Mouse (Mus musculus): ENCODE results near the gene Rassf1. TPM values are rescaled to one million over a fixed set of nuclear protein-coding genes. Genes with fewer than 3 reads are reported as not detected.
A peak's percentile ranks its signal among the peaks of the same experiment; 100 is the strongest.

Gene Rassf1
- total RNA-seq, 2 experiments from 2014 or later, result 24.6 to 40.3 TPM

DNA sequence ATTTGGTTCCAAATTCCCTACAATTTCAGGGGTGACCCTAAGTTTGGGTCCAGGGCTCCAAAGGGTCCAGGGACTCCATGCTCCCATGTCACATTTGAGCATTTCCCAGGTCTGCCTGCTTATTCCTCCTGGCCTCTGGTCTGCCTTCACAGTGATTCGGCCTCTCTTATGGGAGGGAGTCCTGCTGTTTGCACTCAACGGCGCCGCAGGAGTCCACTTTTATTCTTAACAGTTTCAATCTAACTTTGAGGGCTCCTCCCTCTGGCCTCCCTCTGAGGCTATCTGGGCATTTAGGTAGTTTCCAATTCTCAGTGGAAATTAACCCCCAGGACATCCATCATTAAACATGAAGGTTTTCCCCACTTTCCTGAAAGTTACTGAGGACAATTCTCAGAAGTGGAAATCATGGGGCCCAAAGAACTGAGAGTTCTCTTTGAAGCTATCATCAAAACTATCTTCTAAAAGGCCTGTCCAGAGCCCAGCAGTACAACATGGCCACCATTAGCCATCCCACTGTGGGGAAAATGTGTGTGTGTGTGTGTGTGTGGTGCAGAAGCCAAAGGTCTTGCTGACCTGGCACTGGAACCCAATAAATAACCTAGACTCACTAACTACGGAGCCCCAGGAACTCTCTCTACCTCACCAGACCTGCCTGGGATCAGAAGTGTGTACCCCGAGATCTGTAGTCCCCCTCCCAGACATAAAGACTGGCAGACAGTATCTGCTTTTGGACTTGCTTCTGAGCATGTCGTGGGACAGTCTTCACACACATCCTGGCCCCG, 43.1 kb downstream of the Rassf1 start:
- no peak for ATAC-seq (replicated peaks; ENCODE audit: low FRiP score, low TSS enrichment, poor library complexity, severe bottlenecking)

DNA sequence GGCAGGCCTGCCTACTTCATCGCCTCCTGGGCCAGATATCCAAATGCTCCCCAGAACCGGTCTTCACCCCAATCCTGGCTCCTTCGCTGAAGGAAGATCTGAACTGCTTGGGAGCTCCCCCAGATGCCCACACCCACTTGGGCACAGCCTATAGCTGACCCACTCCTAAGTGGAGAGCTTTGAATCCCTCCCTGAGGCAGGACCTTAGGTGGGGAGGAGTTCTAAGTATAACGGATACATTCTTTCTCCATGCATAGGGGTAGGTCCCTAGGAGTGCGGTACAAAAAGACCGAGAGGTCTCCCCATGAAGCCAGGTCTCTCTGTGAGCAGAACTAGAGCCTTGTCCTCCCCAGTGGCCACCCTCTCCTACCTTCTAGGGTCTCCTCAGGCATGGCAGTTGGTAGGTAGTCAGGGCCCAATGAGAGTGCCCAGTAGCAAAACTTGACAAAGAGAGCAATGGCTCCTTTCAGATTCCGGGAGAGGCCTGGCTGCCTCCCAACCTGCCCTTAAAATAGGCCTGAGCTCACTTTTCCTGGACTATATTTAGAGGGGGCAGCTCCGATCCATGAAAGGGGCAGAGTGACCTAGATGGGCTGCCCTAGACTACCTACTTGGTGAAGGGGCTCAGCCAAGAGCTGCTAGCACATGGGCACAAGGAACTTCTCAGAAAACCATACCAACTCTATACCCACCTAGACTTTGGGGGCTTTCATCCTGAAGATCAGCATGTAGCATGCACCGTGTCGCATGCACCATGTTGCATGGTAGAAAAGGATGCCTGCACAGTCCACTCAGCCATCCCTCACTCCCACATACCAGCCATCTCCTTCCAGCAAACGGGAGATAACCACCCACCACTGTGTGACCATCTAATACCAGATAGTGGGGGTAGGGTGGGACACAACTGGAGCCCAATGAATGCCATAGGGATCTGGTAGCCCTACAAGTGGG, 45.5 kb downstream of the Rassf1 start:
- ATAC-seq (replicated peaks; ENCODE audit: low FRiP score, low TSS enrichment, poor library complexity, severe bottlenecking), result no peak

DNA sequence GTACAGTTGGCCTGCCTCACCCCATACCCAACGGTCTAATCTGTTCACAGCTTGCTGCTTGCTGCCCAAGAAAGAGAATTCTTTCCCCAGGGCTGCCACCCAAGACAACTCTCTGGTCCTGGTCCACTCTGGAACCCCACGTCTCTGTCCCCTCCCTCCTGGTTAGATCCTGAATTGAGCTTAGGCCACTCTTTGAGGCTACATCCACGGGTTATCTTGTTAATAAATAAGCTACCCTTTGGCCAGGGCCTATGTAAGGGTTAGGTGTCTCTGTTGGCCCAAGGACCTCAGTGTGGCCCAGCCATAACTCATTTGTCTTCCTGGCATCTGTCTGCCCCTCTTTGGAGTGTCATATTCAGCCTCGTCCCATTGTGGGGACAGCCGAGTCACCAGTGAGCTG, 47.0 kb downstream of the Rassf1 start:
- ATAC-seq (replicated peaks; ENCODE audit: low FRiP score, low TSS enrichment, poor library complexity, severe bottlenecking), result no peak

DNA sequence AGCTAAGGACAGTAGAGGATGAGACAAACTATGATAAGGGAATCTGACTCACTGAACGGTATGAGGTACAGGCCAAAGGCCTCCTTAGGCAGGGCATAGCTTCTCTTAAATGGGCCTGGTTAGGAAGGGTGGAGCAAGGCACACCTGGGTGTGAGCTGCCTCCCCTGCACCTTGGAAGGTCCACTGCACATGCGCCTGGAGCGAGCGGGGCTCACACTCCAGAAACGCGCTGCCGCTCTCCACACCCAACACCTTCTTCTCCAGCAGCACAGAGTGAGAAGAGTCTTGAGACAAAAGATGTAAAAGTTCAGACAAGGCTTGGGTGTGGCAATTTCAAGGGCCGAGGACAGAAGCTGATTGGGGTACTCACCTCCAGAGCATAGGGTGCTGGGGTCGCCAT, 48.1 kb downstream of the Rassf1 start:
- ATAC-seq (replicated peaks; ENCODE audit: low FRiP score, low TSS enrichment, poor library complexity, severe bottlenecking), result no peak

DNA sequence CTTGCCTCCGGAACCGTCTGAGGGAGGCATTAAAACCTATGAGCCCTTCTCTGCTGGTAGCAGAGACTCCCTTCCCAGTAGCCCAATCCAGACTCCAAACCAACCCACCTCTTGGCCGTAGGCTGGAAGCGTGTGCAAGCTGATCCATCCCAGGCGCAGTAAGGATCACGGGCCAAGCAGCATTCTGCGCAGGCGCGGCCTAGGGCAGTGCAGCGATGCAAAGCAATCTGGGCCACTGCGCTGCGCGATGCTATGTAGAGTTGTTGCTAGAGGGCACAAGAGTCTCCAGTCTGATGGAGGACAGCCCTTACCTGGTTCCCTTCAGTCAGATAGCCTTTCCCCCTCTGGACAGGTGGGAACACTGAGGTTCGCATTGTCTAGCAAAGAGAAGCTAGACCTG, 48.5 kb downstream of the Rassf1 start:
- no peak for ATAC-seq (replicated peaks; ENCODE audit: low FRiP score, low TSS enrichment, poor library complexity, severe bottlenecking)

DNA sequence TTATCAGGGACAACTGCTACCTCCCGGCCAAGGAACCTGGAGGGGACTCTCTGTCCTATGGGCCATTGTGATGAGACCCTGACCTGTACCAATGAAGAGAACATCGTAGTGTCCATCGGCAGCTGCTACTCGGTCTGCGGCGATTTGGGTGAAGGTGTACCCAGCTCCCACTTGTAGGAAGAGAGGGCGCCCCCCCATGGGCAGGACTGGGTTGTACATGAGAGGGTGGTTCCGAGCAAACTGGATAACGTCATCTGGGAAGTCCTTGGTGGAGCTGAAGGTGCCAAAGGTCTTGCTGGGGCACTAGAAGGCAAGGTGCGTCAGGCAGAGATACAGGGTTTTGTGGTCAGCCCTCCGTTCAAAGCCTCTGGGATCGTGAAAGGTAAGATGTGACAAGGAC, 49.4 kb downstream of the Rassf1 start:
- no peak for ATAC-seq (replicated peaks; ENCODE audit: low FRiP score, low TSS enrichment, poor library complexity, severe bottlenecking)

DNA sequence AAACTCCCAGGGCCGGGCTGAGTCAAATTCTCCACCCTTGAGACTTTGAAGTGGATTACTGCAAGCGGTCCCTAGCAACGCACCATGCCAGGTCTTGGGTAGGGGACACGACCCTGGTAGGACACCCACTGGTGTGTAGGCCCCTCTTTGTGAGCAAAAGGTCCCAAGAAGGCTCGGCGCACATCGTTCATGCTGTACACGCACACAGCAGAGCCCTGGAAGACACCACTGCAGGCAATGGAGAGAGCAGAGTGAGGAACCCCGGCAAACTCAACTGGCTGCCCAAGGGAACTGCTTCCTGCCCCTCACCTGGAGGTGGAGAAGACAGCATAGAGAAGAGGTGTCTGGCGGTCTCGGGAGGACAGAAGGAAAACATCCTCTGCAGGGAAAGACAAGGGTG, 49.9 kb downstream of the Rassf1 start:
- no peak for ATAC-seq (replicated peaks; ENCODE audit: low FRiP score, low TSS enrichment, poor library complexity, severe bottlenecking)

DNA sequence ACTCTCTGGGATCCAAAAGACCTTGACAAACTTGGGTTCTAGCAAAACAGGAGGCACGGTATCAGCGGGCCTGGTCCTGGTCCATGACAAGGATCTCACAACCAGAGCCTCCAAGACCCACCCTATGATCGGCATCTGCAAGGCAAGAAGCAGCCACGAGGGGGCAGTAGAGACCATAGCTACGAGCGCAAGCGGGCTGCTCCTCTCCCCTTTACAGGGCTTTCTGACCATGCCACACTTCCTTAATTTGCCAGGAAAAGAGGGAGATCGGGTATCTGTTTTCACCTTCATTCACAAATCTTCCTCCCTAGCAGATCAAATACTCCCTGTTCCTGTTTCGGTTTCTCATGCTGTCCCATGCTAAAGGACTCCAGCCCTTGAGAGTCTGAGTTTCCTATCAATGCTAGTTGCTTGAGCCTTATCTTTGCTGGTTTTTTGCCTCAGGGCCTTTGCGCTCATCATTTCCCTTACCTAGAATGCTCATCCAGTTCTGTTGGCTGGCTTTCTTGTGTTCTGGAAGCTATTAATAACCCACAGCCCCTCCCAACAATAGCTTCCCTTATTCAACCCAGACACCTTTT, 50.8 kb downstream of the Rassf1 start:
- peak; percentile 58 for ATAC-seq (replicated peaks; ENCODE audit: low FRiP score, low TSS enrichment, poor library complexity, severe bottlenecking)

DNA sequence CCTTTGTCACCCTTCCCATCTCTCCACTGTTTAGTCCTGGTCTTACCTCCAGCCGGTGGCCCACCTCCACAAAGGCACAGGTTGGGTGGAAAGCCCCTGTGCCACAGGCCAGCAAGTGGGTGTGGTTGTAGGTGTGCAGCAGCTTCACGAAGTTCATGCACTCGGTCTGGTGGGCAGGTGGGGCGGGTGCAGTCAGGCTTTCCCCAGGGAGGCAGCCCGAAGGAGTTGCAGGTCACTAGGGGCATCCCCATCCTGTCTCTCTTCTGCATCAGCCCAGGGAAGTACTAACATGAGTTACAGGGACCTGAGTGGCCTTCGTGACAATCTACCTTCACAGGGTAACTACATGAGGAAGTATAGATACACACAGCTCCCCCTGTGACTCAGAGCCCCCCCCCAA, 51.9 kb downstream of the Rassf1 start:
- no peak for ATAC-seq (replicated peaks; ENCODE audit: low FRiP score, low TSS enrichment, poor library complexity, severe bottlenecking)

DNA sequence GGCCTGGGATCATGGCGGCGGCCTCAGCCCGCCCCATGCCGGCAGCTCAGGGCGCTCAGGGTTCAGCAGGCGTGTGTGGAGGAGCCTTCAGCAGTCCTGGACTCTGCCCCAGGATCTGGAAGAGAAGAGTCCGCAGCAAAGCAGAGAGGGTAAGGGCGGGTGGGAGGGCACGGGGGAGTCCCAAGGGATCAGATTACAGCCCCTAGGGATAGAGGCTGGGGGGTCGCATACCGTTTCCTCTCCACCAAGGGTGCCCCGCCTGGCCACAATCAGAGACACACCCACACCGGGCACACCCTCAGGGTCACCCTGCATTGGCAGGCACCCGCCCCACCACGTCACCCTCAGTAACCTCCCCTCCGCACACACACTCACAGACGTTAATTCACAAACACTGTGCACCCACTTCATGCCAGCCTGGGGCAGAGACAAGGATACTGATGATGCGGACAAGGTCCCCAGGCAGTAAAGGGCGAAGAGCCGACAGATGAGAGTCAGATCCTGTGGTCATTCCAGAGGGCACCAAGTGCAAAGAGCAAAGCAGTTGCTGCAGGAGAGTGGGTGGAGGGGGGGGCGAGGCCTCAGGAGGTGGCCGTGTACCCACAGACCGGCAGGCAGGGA, 53.8 kb downstream of the Rassf1 start:
- ATAC-seq (replicated peaks; ENCODE audit: low FRiP score, low TSS enrichment, poor library complexity, severe bottlenecking), result no peak

DNA sequence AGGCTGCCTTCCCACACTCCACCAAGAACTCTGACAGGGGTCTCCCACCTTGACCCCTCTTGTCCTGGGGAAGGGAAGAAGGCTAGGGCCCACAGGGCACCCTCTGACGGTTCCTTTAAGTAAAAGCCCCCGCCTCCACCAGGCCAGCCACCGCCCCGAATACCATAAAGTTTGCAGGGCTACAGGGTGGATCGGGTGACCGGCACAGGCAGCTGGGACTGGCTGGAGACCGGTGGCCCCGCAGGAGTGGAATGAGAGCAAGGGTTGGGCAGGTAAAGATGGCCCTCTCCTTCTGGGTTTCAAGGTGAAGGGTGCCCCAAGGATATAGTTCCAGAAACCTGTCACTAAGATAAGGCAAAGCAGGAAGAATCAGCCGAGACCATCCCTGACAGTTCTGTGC, 55.2 kb downstream of the Rassf1 start:
- no peak for ATAC-seq (replicated peaks; ENCODE audit: low FRiP score, low TSS enrichment, poor library complexity, severe bottlenecking)

DNA sequence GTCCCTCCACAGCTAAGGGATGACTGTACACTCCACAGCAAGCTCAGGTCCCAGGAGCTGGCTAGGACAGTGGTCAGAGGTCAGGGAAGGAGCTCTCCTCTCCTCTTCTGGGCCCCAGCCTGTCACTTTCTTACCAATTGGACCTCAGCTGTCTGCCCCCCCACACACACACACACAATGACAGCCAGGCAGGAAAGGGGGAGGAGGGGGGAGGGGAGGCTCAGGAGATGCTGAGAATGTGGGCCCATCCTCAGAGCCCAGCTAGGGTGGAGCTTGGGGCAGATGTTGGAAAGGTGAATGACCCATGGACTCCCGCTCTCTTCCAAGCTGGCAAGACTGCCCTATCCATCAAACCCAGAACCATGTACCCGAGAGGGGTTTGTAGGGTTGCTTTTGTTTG, 55.7 kb downstream of the Rassf1 start:
- no peak for ATAC-seq (replicated peaks; ENCODE audit: low FRiP score, low TSS enrichment, poor library complexity, severe bottlenecking)

DNA sequence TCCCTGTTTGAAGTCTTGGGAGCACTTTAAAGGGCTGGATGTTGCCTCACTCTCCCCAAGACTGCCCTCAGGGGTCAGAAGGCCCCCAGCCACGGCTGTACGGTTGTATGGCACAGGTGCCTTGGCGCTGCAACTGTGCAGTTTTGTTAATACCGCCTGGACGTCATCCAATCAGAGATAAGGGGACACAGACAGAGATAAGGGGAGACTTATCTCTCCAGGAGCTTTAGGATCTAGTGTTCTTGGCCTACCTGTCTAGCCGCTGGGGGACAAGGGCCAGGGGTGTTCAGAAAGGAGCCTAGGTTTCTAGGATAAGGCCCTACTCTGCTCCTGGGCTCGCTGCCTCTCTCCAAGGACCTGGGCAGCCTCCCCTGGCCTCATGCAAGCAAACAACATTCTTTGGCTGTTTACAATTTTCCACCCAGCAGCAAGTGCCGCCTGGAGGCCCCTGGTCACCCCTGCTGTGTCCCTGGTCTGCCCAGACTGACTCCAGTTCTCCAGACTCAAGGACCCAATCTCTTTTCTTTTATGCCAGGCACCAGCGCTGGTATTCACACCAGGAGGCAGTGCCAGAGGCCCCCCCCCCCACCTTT, 56.4 kb downstream of the Rassf1 start:
- ATAC-seq (replicated peaks; ENCODE audit: low FRiP score, low TSS enrichment, poor library complexity, severe bottlenecking), result no peak

DNA sequence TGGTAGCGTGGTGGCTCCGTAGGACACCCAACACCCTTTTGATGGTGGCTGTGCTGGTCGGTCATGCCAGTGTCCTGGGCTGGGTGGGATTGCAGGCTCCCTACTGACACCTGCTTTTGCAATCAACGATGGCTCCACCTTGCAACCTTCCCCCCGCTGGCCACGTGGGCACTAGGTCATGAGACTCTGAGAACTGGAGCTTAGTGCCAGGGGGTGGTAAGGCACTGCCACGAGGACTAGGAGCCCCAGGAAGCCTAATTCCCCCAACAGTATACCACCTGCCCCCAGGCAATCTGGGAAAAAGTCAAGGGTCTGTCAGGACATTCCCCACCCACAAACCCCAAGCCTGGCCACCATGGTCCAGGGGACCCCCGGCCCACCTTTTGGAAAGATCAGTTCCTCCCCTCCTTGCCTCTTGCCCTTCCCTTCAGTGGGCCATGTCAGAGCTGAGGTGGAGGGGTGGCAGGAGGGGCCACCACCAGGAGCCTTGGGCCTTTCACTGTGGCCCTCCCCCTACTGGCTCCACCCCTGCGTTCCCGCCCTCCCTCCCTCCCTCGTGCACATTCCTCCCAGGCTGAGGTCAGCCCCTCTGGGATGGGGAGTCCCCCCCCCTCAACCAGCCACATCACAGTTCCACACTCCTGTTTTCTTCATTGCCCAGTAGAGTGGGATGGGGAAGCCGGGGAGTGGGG, 57.5 kb downstream of the Rassf1 start, which contains the start of gene Sema3b:
Sema3b (minus strand) TSS at position 489 of the 692 bp plus-strand sequence.
- no peak for ATAC-seq (replicated peaks; ENCODE audit: low FRiP score, low TSS enrichment, poor library complexity, severe bottlenecking)

DNA sequence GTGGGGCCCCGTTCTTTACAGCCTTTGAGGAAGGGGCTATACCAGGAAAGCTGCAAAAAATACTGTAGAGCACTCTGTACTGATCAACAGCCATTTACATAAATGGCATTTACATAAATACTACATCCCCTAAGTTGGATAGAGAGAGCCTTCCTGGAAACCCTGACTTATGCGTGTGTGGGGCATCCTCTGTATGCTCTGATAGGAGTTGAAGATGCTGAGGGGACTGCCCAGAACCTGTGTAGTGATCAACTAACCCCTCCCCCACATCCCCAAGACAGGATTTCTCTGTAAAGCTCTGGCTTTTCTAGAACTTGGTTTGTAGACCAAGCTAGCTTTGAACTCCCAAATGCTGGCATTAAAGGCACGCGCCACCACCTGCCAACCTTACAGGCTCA, 58.1 kb downstream of the Rassf1 start:
- no peak for ATAC-seq (replicated peaks; ENCODE audit: low FRiP score, low TSS enrichment, poor library complexity, severe bottlenecking)

DNA sequence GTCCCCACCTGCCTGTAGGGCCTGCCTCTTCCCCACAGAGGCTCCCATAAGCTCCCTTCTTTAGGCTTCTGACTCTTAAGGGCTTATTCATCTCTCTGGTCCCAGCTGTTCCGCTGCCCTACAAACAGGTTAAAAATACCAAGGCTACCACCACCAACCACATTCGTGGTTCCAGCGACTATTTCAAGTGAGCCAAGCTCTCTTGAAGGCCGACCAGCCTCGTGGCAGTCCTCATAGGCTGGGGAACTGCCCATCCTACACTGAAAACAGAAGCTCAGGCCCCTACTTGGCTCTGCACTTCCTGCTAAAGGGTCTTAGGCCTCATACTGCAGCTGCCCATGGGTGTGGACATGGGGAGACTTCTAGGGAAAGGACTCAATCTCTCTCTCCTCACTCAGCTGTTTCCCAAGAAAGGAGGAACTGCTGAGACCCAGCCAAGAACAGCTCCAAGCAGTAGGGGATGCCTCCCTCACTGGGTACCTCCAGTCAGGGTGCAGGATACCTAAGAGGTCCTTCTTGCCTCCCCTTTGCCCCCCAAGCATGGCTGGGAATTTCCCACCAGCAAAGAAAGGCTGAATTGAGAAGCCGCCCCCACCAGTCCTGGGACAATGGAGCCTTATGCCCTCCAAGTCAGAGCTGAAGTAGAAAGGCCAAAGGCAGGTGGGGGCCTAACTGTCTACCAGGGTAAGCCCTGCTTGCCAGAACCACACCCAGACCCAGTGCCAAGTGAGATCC, 60.3 kb downstream of the Rassf1 start:
- ATAC-seq (replicated peaks; ENCODE audit: low FRiP score, low TSS enrichment, poor library complexity, severe bottlenecking), result no peak
